Mouse (Mus musculus) CH12.LX (cell line): ENCODE data around the gene Gucy2d. TPM values are rescaled to one million over a fixed set of nuclear protein-coding genes. Genes with fewer than 3 reads are reported as not detected.
A peak's percentile ranks its signal among the peaks of the same experiment; 100 is the strongest.

Experiments used
- DNase-seq: peaks from one replicate; pipeline ENCODE4 v3.0.0-alpha.2; 2013; ENCODE audit errors: extremely low read depth
- H3K27ac ChIP-seq: 2 replicates; pipeline ENCODE4 v1.5.1; 2012; ENCODE audit warnings: low read depth, mild to moderate bottlenecking, control low read depth, moderate library complexity; ENCODE audit not compliant: insufficient read depth
- H3K27me3 ChIP-seq: replicated peaks from 2 replicates; pipeline ENCODE3; 2012; ENCODE audit warnings: inconsistent platforms
- H3K36me3 ChIP-seq, 2 experiments: replicated peaks in 1 of 2; 2 replicates each; pipeline versions ENCODE3 to v1.6.1; 2012; ENCODE audit warnings: inconsistent platforms in 1 of 2, low read length in 1 of 2, mild to moderate bottlenecking in 1 of 2, mixed read lengths in 1 of 2, moderate library complexity in 1 of 2; ENCODE audit not compliant: control insufficient read depth in 1 of 2, insufficient read depth in 1 of 2
- H3K4me1 ChIP-seq, 2 experiments: 2 replicates each; pipeline ENCODE4 v1.6.1; 2012; ENCODE audit warnings: inconsistent platforms in 1 of 2, moderate library complexity in 1 of 2; ENCODE audit not compliant: insufficient read depth in 2 of 2, control insufficient read depth in 1 of 2
- H3K4me2 ChIP-seq: 2 replicates; pipeline ENCODE4 v1.6.1; 2012; ENCODE audit warnings: low read depth, mild to moderate bottlenecking, control low read depth; ENCODE audit not compliant: poor library complexity, insufficient read depth, severe bottlenecking
- H3K4me3 ChIP-seq, 3 experiments: fragments of 150-350 bp in 1 of 3; sonication (generic) in 1 of 3; replicated peaks in 1 of 3; 2 replicates each; pipeline versions ENCODE3 to v1.5.1; 2011 to 2012; ENCODE audit warnings: low read depth in 2 of 3, low read length in 2 of 3, mild to moderate bottlenecking in 2 of 3, moderate library complexity in 2 of 3, control low read depth in 1 of 3, improper control_type of control experiment in 1 of 3, inconsistent platforms in 1 of 3, mixed read lengths in 1 of 3; ENCODE audit not compliant: poor library complexity in 1 of 3
- H3K79me2 ChIP-seq: replicated peaks from 2 replicates; pipeline ENCODE4 v1.6.1; 2012; ENCODE audit warnings: mild to moderate bottlenecking, moderate library complexity; ENCODE audit not compliant: control insufficient read depth, poor library complexity, insufficient read depth, severe bottlenecking; ENCODE audit errors: extremely low read depth
- H3K9ac ChIP-seq: 2 replicates; pipeline ENCODE4 v1.6.1; 2012; ENCODE audit warnings: low read depth, mild to moderate bottlenecking, control low read depth, moderate library complexity; ENCODE audit not compliant: insufficient read depth
- H3K9me3 ChIP-seq: replicated peaks from 2 replicates; pipeline ENCODE3; 2012; ENCODE audit warnings: low read length, inconsistent platforms, mixed read lengths
- BHLHE40 ChIP-seq: IDR thresholded peaks from 2 replicates; pipeline ENCODE4 v1.6.1; 2011; ENCODE audit warnings: mild to moderate bottlenecking, low read depth, low read length, improper control_type of control experiment
- CHD2 ChIP-seq: IDR thresholded peaks from 2 replicates; pipeline ENCODE4 v1.6.1; 2011; ENCODE audit warnings: low read length, improper control_type of control experiment
- CTCF ChIP-seq, 2 experiments: IDR thresholded peaks in 1 of 2; conservative IDR thresholded peaks in 1 of 2; 2 replicates each; pipeline ENCODE4 v1.5.1; 2011 to 2012; ENCODE audit warnings: low read depth in 2 of 2, low read length in 2 of 2, improper control_type of control experiment in 1 of 2, inconsistent platforms in 1 of 2, mild to moderate bottlenecking in 1 of 2, moderate library complexity in 1 of 2
- E2F4 ChIP-seq: IDR thresholded peaks from 2 replicates; pipeline ENCODE4 v1.6.1; 2011; ENCODE audit warnings: low read depth, low read length, improper control_type of control experiment; ENCODE audit not compliant: insufficient replicate concordance
- ETS1 ChIP-seq: conservative IDR thresholded peaks from 2 replicates; pipeline ENCODE4 v1.6.1; 2012; ENCODE audit warnings: low read depth, mild to moderate bottlenecking, inconsistent platforms, low read length, improper control_type of control experiment, moderate library complexity
- HCFC1 ChIP-seq: IDR thresholded peaks from 2 replicates; pipeline ENCODE4 v1.6.1; 2012; ENCODE audit warnings: low read depth, mild to moderate bottlenecking, inconsistent platforms, low read length, improper control_type of control experiment
- IRF4 ChIP-seq: IDR thresholded peaks from 2 replicates; pipeline ENCODE4 v1.6.1; 2014; ENCODE audit warnings: low read depth, mild to moderate bottlenecking, inconsistent platforms, low read length, improper control_type of control experiment
- JUN ChIP-seq: IDR thresholded peaks from 2 replicates; pipeline ENCODE4 v1.6.1; 2011; ENCODE audit warnings: low read depth, mild to moderate bottlenecking, low read length, improper control_type of control experiment, moderate library complexity; ENCODE audit not compliant: insufficient read depth
- JUND ChIP-seq: conservative IDR thresholded peaks from 2 replicates; pipeline ENCODE4 v1.6.1; 2011; ENCODE audit warnings: low read depth, low read length, improper control_type of control experiment
- MAZ ChIP-seq: IDR thresholded peaks from 2 replicates; pipeline ENCODE4 v1.6.1; 2012; ENCODE audit warnings: low read depth, mild to moderate bottlenecking, inconsistent platforms, low read length, improper control_type of control experiment, moderate library complexity
- MXI1 ChIP-seq: IDR thresholded peaks from 2 replicates; pipeline ENCODE4 v1.6.1; 2011; ENCODE audit warnings: mild to moderate bottlenecking, low read depth, low read length, improper control_type of control experiment
- PAX5 ChIP-seq: IDR thresholded peaks from 2 replicates; pipeline ENCODE4 v1.6.1; 2012; ENCODE audit warnings: low read length, inconsistent platforms, mixed read lengths
- RAD21 ChIP-seq: IDR thresholded peaks from 2 replicates; pipeline ENCODE4 v1.6.1; 2011; ENCODE audit warnings: low read depth, mild to moderate bottlenecking, low read length, improper control_type of control experiment, moderate library complexity
- SMC3 ChIP-seq: IDR thresholded peaks from 2 replicates; pipeline ENCODE4 v1.6.1; 2011; ENCODE audit warnings: low read depth, low read length, improper control_type of control experiment
- TBP ChIP-seq: conservative IDR thresholded peaks from 2 replicates; pipeline ENCODE4 v1.6.1; 2011; ENCODE audit warnings: low read depth, low read length, improper control_type of control experiment
- TCF12 ChIP-seq: IDR thresholded peaks from 2 replicates; pipeline ENCODE4 v1.6.1; 2014; ENCODE audit warnings: low read depth, mild to moderate bottlenecking, inconsistent platforms, low read length, improper control_type of control experiment
- USF1 ChIP-seq: IDR thresholded peaks from 2 replicates; pipeline ENCODE4 v1.6.1; 2014; ENCODE audit warnings: low read depth, mild to moderate bottlenecking, inconsistent platforms, low read length, improper control_type of control experiment
- ZKSCAN1 ChIP-seq: IDR thresholded peaks from 2 replicates; pipeline ENCODE4 v1.6.1; 2012; ENCODE audit warnings: low read depth, inconsistent platforms, low read length, improper control_type of control experiment, borderline replicate concordance
- ZMIZ1 ChIP-seq: IDR thresholded peaks from 2 replicates; pipeline ENCODE4 v1.6.1; 2012; ENCODE audit warnings: low read depth, mild to moderate bottlenecking, inconsistent platforms, low read length, improper control_type of control experiment
- ZNF384 ChIP-seq: IDR thresholded peaks from 2 replicates; pipeline ENCODE4 v1.6.1; 2012; ENCODE audit warnings: low read depth, low read length, improper control_type of control experiment, inconsistent platforms
- dilution Hi-C: fragments of 300-500 bp; cut with MboI; formaldehyde crosslinking; loops from 2 replicates; pipeline ENCODE4 v1.14.3; 2020; ENCODE audit warnings: low sequenced_read_pairs; ENCODE audit not compliant: extremely low pct_unique_long_range_greater_than_20kb, extremely low pct_ligation_motif_present
- in situ Hi-C: fragments of 300-500 bp; cut with MboI; formaldehyde crosslinking; loops from 3 replicates; pipeline ENCODE4 v1.14.3; 2019; ENCODE audit warnings: low sequenced_read_pairs, low pct_ligation_motif_present, low pct_unique_long_range_greater_than_20kb, mixed read lengths
- polyA plus RNA-seq: library from polyadenylated mRNA; unstranded; fragments of >175 nt; gene quantifications from 2 replicates; pipeline ENCODE4 v1.2.1, GENCODE M21; 2012; ENCODE audit warnings: low read depth; ENCODE audit not compliant: insufficient read length
- total RNA-seq, 2 experiments: library from RNA; depleted of rRNA; stranded (reverse); fragments of 300-350 nt in 1 of 2; fragments of >200 nt in 1 of 2; gene quantifications; 2 replicates each; pipeline ENCODE4 v1.2.3; 2012 to 2014

Gucy2d gene
- total and polyA plus RNA-seq, 3 experiments = not detected

DNA sequence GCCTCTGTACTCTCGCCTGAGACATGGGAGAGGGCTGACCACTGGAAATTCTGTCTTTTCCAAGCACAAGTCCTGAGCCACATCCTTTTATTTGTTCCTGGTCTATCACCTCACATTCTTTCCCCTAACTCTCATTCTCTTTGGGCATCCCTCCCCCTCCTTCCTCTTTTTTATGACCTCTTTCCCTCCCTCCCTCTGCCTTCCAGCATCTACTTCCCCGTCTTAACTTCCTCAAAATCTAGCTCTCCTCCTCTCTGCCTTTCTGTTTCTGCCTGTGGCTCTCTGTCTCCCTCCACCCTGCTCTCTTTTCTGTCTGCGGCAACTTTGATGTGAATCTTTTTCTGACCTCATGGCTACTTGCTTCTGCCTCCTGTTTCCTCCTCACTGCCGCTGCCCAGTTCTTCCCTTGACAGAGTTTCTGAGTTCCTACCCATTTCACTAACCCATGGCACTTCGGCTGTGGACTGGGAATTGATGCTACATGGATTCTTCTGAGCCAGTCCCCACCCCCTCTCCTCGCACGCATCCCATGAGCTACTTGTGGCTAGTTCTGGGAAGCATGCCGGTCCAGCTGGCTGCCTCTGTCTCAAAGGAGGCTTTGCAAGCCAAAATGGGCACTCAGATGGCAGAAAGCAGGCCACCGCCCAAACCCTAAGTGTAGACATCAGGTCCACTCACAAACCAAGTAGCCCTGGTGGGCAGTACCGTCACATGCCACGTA is 12.9 kb upstream of the Gucy2d start:
- Histone ChIP-seq H3K4me1 (peaks cover 5 to 18% of the 10 kb centered on the region in 2 experiments; a peak in 3 of 4 replicates), H3K36me3 (no peaks in the 10 kb centered on the region), H3K27ac (no peak overlapping the region), H3K9me3 (peaks cover 6% of the 10 kb centered on the region), H3K9ac (no peak overlapping the region), H3K4me2 (no peak overlapping the region), H3K79me2 (no peaks in the 10 kb centered on the region), H3K4me3 (no peak overlapping the region), H3K27me3 (no peaks in the 10 kb centered on the region)
- in situ Hi-C loops (loop anchor here (25.0 kb wide), 1 partner anchor 265 kb away; no protein-coding TSS in a partner anchor), dilution Hi-C loops (no loop called here)
- DNase-seq = peak; percentile 18
- TF ChIP-seq ZNF384 (no peak), TCF12 (no peak), RAD21 (no peak), BHLHE40 (no peak), MAZ (no peak), CHD2 (no peak), USF1 (no peak), IRF4 (no peak), JUND (no peak), CTCF (conservative IDR thresholded peaks at IDR 0.05 in 1 of 2, IDR thresholded peaks at IDR 0.05 in 1 of 2; ENCODE audit: low read depth in 2 of 2, low read length in 2 of 2) (no peak), HCFC1 (no peak), ETS1 (no peak)

DNA sequence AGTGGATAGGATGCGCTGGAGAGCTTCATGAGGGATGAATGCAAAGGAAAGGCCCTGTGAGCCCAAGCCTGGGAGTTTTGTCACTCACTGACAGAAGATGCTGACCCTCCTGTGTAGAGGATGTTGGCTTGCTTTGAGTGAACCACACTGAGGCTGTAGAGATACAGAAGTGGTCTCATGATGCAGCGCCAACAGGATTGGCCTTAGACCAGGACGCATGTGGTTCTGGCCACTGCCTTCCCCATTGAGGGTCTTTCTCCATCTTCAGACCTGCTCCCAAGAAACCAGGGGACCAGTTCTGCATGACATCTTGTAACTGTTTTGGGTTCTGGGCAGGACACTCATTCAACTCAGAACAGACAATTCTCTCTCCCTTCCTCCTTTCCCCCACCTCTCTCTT is 10.6 kb upstream of the Gucy2d start:
- H3K27ac ChIP-seq = no peak overlapping the region
- no peak for DNase-seq
- H3K27me3 ChIP-seq = no peaks in the 10 kb centered on the region
- H3K4me2 ChIP-seq = no peak overlapping the region
- peaks cover 5 to 14% of the 10 kb centered on the region in 2 experiments; a peak in 3 of 4 replicates for H3K4me1 ChIP-seq
- H3K9me3 ChIP-seq = no peaks in the 10 kb centered on the region
- H3K4me3 ChIP-seq = no peak overlapping the region
- no peaks in the 10 kb centered on the region for H3K36me3 ChIP-seq
- TF ChIP-seq ZMIZ1 = no peak
- no peak for TF ChIP-seq SMC3
- TF ChIP-seq TBP = no peak
- no peak for TF ChIP-seq MXI1
- TF ChIP-seq ZKSCAN1 = no peak
- no peak for TF ChIP-seq TCF12
- TF ChIP-seq MAZ = no peak
- no peak for TF ChIP-seq JUN
- no peak for TF ChIP-seq PAX5
- TF ChIP-seq ETS1 = no peak
- TF ChIP-seq RAD21 = no peak
- no peak for TF ChIP-seq E2F4
- no peak for TF ChIP-seq BHLHE40
- no peaks in the 10 kb centered on the region for H3K79me2 ChIP-seq
- no peak overlapping the region for H3K9ac ChIP-seq
- in situ Hi-C loops = loop anchor here (25.0 kb wide), 1 partner anchor 267 kb away; no protein-coding TSS in a partner anchor
- dilution Hi-C loops = no loop called here
